Mouse (Mus musculus) CH12.LX (cell line): ENCODE measurements around the gene Gm10644.
A peak's percentile ranks its signal among the peaks of the same experiment; 100 is the strongest.

Source experiments
- CTCF ChIP-seq, 2 experiments: IDR thresholded peaks in 1 of 2; conservative IDR thresholded peaks in 1 of 2; 2 replicates each; pipeline ENCODE4 v1.5.1; 2011 to 2012; ENCODE audit warnings: low read depth in 2 of 2, low read length in 2 of 2, improper control_type of control experiment in 1 of 2, inconsistent platforms in 1 of 2, mild to moderate bottlenecking in 1 of 2, moderate library complexity in 1 of 2
- ETS1 ChIP-seq: conservative IDR thresholded peaks from 2 replicates; pipeline ENCODE4 v1.6.1; 2012; ENCODE audit warnings: low read depth, mild to moderate bottlenecking, inconsistent platforms, low read length, improper control_type of control experiment, moderate library complexity
- MEF2A ChIP-seq: IDR thresholded peaks from 2 replicates; pipeline ENCODE4 v1.6.1; 2014; ENCODE audit warnings: low read depth, mild to moderate bottlenecking, inconsistent platforms, low read length, improper control_type of control experiment, borderline replicate concordance
- MYC ChIP-seq: IDR thresholded peaks from 2 replicates; pipeline ENCODE4 v1.6.1; 2011; ENCODE audit warnings: low read depth, mild to moderate bottlenecking, improper control_type of control experiment, low read length
- NELFE ChIP-seq: IDR thresholded peaks from 2 replicates; pipeline ENCODE4 v1.6.1; 2011; ENCODE audit warnings: low read depth, low read length, improper control_type of control experiment
- POLR2A ChIP-seq: IDR thresholded peaks from 2 replicates; pipeline ENCODE4 v1.6.1; 2011; ENCODE audit warnings: low read depth, mild to moderate bottlenecking, improper control_type of control experiment, low read length
- TCF12 ChIP-seq: IDR thresholded peaks from 2 replicates; pipeline ENCODE4 v1.6.1; 2014; ENCODE audit warnings: low read depth, mild to moderate bottlenecking, inconsistent platforms, low read length, improper control_type of control experiment
- USF1 ChIP-seq: IDR thresholded peaks from 2 replicates; pipeline ENCODE4 v1.6.1; 2014; ENCODE audit warnings: low read depth, mild to moderate bottlenecking, inconsistent platforms, low read length, improper control_type of control experiment
- ZC3H11A ChIP-seq: IDR thresholded peaks from 2 replicates; pipeline ENCODE4 v1.6.1; 2012; ENCODE audit warnings: low read depth, mild to moderate bottlenecking, inconsistent platforms, low read length, improper control_type of control experiment
- ZKSCAN1 ChIP-seq: IDR thresholded peaks from 2 replicates; pipeline ENCODE4 v1.6.1; 2012; ENCODE audit warnings: low read depth, inconsistent platforms, low read length, improper control_type of control experiment, borderline replicate concordance

DNA sequence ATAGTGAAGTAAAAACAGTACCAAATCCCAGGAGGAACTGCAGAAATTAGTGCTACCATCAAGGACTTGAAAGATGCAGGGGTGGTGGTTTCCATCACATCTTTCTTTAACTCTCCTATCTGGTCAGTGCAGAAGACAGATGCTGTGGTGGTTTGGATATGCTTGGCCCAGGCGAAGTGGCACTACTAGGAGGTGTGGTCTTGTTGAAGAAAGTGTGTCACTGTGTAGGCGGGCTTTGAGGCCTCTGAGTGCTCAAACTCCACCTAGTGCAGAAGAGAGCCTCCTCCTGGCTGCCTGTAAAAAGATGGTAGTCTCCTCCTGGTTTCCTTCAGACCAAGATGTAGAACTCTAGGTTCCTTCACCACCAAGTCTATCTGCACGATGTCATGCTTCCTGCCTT, 9.5 kb downstream of the Gm10644 start:
- TF ChIP-seq MEF2A (no peak), MYC (no peak), POLR2A (no peak), USF1 (no peak), CTCF (conservative IDR thresholded peaks at IDR 0.05 in 1 of 2, IDR thresholded peaks at IDR 0.05 in 1 of 2; ENCODE audit: low read depth in 2 of 2, low read length in 2 of 2) (peak in 1 of 2 experiments; percentile 9; a peak in 1 of 4 replicates), TCF12 (no peak), ETS1 (no peak), ZKSCAN1 (no peak), NELFE (no peak), ZC3H11A (no peak)
